Mouse (Mus musculus) left cerebral cortex, adult 9 months (tissue): ENCODE results near the gene Ppfibp2.
A peak's percentile ranks its signal among the peaks of the same experiment; 100 is the strongest.

Source experiments
- DNase-seq, 2 experiments: peaks; one replicate each; pipeline ENCODE4 v3.0.0; 2022; ENCODE audit warnings: low spot score in 2 of 2

The Ppfibp2 gene

GRCm38 (mm10) chr7:107664063-107665056 lies 69.4 kb downstream of the Ppfibp2 start:
- no peak for DNase-seq

DNA sequence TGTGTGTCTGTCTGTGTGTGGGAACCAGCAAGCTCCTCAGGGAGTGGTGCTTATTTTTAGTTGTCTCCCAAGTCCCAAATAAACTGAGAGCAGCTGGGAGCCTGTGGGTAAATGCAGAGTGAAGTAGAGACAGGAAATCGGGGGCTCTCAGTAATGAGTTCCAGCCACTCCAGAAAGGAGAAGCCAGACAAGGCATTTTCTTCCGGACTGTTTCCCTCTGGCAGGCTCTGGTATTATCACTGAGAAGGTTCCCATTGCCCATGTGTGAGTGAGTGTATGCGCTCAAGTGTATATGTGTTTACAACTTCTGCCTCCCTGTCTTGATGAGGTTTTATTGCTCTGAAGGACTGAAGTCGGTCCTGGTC lies 70.2 kb downstream of the Ppfibp2 start:
- DNase-seq: peak in 1 of 2 experiments; percentile 49

GRCm38 (mm10) chr7:107665586-107666261 lies 70.7 kb downstream of the Ppfibp2 start:
- DNase-seq: peak in 1 of 2 experiments; percentile 41

DNA sequence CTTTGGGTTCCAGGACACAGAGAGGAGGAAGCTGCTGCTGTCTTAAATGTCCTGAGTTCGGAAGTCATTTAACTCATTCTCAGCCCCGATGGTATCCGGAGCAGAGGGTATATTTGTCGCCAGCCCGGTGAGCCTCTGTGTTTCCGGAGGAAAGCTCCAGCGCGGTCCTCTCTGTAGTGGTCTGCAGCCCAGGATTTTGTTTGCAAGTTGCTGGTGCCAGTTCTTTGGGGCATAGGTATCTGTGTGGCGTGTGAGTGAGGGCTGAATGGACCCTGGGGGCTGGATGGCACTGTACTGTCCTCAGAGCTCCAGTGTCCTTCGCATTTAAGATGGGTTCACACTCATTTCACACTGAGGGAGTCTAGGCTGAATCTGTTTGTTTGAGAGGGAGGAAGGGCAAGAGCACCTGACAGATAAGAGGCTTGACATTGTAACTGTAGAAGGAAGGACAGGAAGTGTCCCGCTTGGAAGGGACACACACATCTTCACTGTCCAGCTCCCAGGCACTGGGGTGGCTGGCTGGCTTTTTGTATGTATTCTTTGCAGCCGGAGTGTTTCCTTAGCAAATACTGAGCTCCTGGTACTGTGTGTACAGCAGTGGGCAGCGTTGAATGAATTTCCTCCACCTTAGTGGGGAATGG lies 71.4 kb downstream of the Ppfibp2 start:
- DNase-seq: no peak

DNA sequence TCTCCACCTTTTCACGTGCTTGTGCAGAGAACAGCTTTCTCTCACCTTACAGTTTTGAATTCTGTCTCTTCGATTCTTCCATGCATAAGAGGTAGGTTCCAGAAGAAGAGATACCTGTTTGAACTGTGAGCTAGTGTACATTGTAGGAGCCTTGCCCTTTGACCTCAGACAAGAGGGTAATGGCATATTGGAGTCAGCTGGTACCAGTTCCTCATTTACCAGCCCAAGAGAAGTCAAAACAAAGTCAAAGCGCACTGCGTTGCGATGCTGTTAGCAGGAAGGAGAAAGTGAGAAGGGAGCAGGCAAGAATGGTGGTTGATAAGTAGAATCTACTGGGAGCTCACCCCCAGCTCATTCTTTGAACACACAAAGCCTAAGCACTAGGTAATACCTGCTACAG lies 73.5 kb downstream of the Ppfibp2 start:
- no peak for DNase-seq

- DNase-seq: no peak
Observed at GRCm38 (mm10) chr7:107675224-107675623, 80.2 kb downstream of the Ppfibp2 start.

- DNase-seq: no peak
Observed at GRCm38 (mm10) chr7:107680151-107680852, 85.3 kb downstream of the Ppfibp2 start.

- no peak for DNase-seq
Observed at GRCm38 (mm10) chr7:107681306-107681705, 86.3 kb downstream of the Ppfibp2 start.

DNA sequence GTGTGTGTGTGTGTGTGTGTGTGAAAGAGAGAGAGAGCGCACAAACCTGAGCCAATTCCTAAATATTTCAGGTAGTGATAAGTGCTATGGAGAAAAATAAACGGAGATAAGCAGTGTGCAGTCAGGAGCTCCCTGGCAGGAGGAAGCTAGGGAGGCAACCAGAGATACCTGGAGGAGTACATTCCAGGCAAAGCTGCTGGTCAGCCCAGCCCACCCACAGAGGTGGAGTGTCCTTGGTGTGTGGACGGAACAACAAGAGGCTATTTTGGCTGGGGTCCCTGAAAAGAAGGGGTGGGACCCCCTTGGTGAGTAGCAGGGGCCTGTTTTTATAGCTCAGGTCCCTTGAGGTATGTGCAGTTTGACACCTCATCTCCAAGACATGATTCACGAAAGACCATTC lies 88.2 kb downstream of the Ppfibp2 start:
- DNase-seq: no peak

- no peak for DNase-seq
Observed at GRCm38 (mm10) chr7:107683622-107684021, 88.6 kb downstream of the Ppfibp2 start.

DNA sequence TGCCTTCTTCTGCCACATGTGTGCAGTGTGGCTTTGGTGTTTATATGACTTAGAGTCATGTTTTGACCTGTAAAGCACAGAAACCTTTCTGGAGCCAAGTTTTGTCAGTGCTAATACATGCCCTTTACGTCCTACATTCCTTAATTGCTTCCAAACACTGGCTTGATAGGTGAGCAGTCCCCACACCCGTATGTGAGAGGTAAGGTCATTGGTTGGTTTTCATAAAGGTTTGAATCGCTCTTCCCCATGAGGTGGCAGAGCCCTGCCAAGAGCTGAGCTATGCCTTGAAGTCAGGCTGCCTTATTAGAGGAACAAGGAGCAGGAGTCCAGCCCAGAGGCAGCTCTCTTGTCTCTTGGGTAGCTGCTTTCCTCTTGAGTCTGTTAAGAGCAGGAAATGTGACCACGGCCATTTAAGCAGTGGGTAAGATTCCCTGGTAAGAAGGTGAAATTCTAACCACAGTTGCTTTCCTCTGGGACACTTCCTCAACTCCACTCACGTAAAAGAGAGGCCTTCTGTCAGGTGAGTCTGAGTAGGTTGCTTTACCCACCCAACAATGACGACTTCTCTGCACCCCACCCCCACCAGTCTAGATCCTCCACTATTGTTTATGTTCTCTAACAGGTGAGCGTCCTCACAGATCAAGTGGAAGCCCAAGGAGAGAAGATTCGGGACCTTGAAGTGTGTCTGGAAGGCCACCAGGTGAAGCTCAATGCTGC lies 90.4 kb downstream of the Ppfibp2 start:
- DNase-seq: no peak

DNA sequence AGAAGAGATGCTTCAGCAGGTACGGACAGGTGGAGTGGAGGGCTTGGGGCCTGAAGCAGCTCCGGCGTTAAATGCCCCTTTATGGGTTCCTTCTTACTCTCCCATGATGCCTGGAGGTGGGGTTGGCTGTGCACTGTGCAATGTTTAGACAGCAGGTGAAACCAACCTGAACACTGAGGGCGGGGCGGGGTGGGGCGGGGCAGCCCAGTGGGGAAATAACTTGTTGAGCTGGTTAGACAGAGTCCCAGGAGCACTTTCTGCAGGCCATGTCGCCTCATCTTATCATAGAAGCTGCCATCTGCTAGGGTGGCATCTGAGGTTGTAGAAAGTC lies 90.9 kb downstream of the Ppfibp2 start:
- DNase-seq: no peak

DNA sequence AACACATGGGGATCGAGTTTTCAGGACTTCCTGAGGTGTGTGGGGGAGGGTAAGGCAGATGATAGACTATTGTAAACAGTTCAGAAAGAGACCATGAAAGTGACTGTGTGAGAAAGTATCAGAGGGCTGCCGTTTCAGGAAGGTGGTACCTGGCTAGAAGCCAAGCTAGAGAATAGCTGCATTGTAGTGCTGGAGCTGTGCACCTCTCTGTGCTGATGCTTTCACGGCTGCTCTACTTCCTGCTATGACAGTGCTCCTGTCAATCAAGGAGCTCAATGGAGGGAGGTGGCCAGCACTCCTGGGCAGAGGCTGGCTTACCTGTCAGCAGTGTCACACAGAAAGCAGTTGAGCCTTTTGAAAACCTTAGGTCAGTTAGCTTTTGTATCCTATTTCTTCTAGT lies 92.4 kb downstream of the Ppfibp2 start:
- no peak for DNase-seq

GRCm38 (mm10) chr7:107688040-107688439 lies 93.0 kb downstream of the Ppfibp2 start:
- DNase-seq: no peak

DNA sequence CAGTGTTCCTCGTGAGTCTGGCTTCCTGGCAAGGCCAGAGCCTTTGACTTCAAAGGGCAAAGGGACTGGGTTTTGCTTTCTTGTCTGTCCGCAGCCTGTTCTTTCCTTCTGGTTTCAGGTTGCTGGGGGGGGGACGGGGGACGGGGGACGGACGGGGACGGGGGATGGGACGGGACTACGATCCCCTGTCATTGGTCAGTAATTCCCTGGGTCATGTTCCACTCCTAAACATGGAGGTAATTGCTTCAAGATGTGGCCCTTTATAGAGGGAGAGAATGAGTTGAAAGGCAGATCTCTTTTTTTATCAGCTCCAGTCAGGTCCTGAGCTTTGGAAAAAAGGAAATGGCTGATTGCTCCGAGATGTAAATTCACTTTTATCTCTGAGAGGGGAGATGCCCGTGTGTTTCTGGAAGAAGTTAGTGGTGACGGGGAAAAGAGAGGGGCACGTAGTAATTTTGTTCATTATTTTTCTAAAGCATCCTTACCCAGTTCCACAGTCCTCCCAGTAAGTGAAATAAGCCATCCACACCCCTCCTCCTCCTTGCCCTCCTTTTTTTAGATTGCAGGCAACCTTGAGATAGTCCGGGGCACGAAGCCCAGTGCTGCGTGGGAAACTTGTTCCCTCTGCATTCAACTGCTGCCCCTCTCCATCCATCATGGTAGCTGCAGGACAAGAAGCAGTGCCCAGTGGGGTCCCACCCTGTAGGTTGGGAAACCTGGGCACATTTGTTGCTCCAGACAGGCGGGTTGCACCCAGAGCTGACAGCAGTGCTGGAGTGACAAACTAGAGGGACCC lies 95.6 kb downstream of the Ppfibp2 start:
- no peak for DNase-seq

DNA sequence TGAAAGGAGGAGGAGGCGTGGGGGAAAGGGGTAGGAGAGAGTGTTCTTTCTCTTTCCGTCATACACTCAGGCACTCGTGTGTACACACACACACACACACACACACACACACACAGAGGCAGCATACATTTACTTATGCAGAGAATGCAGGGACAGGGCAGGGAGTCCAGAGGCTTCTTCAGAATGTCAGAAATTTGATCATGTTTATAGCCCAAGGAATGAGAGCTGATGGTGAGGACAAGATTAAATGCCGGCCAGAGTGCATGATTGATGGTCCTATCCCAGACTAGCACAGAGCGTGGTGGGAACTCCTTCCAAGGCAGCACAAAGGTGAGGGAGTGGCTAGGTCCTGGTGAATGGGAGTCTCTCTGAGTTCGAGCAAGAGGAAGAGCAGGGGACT lies 96.5 kb downstream of the Ppfibp2 start:
- no peak for DNase-seq

- DNase-seq: no peak
Observed at GRCm38 (mm10) chr7:107694254-107694947, 99.4 kb downstream of the Ppfibp2 start.

GRCm38 (mm10) chr7:107697066-107697465 lies 102.1 kb downstream of the Ppfibp2 start:
- no peak for DNase-seq

GRCm38 (mm10) chr7:107699926-107700325 lies 104.9 kb downstream of the Ppfibp2 start:
- DNase-seq: no peak

DNA sequence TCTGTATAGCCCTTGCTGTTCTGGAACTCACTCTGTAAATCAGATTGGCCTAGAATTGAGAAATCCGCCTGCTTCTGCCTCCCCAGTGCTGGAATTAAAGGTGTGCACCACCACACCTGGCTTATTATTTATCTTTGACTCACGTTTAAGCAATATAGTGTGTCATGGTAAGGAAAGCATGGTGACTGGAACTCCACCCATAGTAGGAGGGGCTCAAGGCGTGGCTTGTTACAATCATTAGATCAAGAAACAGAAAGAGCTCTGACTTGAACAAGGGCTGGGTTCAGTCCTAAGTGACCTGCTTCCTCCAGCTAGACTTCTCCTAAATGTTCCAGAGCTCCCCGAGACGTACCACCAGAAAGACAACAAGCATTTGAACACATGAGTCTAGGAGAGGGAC lies 105.6 kb downstream of the Ppfibp2 start:
- no peak for DNase-seq
